Mouse (Mus musculus) MEL (cell line): ENCODE results near the gene Tapt1. TPM values are rescaled to one million over a fixed set of nuclear protein-coding genes. Genes with fewer than 3 reads are reported as not detected.

Source experiments
- DNase-seq: peaks from one replicate; pipeline ENCODE4 v3.0.0; 2011; ENCODE audit warnings: low read depth, low spot score
- H3K27ac ChIP-seq: 2 replicates; pipeline ENCODE4 v1.5.1; 2012; ENCODE audit warnings: low read depth, mild to moderate bottlenecking, control low read depth, low read length, moderate library complexity; ENCODE audit not compliant: control insufficient read depth
- H3K27me3 ChIP-seq, 2 experiments: fragments of 150-350 bp in 1 of 2; sonication (generic) in 1 of 2; 2 replicates each; pipeline ENCODE4 v1.6.1; 2012; ENCODE audit warnings: low read length in 2 of 2, mild to moderate bottlenecking in 2 of 2, improper control_type of control experiment in 1 of 2, moderate library complexity in 1 of 2; ENCODE audit not compliant: insufficient read depth in 2 of 2, control insufficient read depth in 1 of 2
- H3K36me3 ChIP-seq, 2 experiments: 2 replicates each; pipeline ENCODE4 v1.6.1; 2012 to 2014; ENCODE audit warnings: low read length in 2 of 2, improper control_type of control experiment in 1 of 2, inconsistent platforms in 1 of 2, mild to moderate bottlenecking in 1 of 2; ENCODE audit not compliant: insufficient read depth in 2 of 2, control insufficient read depth in 1 of 2
- H3K4me1 ChIP-seq, 2 experiments: fragments of 150-350 bp in 1 of 2; sonication (generic) in 1 of 2; 2 replicates each; pipeline ENCODE4 v1.6.1; 2012; ENCODE audit warnings: low read length in 2 of 2, improper control_type of control experiment in 1 of 2, mild to moderate bottlenecking in 1 of 2; ENCODE audit not compliant: insufficient read depth in 2 of 2, control insufficient read depth in 1 of 2
- H3K4me3 ChIP-seq, 2 experiments: fragments of 150-350 bp in 1 of 2; sonication (generic) in 1 of 2; 2 replicates each; pipeline ENCODE4 v1.5.1; 2012; ENCODE audit warnings: low read depth in 2 of 2, low read length in 2 of 2, mild to moderate bottlenecking in 2 of 2, moderate library complexity in 2 of 2, control low read depth in 1 of 2, improper control_type of control experiment in 1 of 2; ENCODE audit not compliant: control insufficient read depth in 1 of 2, insufficient read depth in 1 of 2
- H3K79me2 ChIP-seq: 2 replicates; pipeline ENCODE4 v1.6.1; 2012; ENCODE audit warnings: mild to moderate bottlenecking, low read length, moderate library complexity; ENCODE audit not compliant: control insufficient read depth, poor library complexity, insufficient read depth
- H3K9ac ChIP-seq: 2 replicates; pipeline ENCODE4 v1.6.1; 2012; ENCODE audit warnings: low read depth, mild to moderate bottlenecking, control low read depth, low read length, moderate library complexity; ENCODE audit not compliant: control insufficient read depth, poor library complexity, severe bottlenecking
- H3K9me3 ChIP-seq: fragments of 150-350 bp; sonication (generic); replicated peaks from 2 replicates; pipeline ENCODE4 v1.6.1; 2012; ENCODE audit warnings: mild to moderate bottlenecking, low read length, improper control_type of control experiment, moderate library complexity; ENCODE audit not compliant: insufficient read depth
- CHD1 ChIP-seq: IDR thresholded peaks from 2 replicates; pipeline ENCODE4 v1.6.1; 2012; ENCODE audit warnings: low read depth, mild to moderate bottlenecking, inconsistent platforms, low read length, improper control_type of control experiment
- CTCF ChIP-seq, 3 experiments: IDR thresholded peaks in 2 of 3; conservative IDR thresholded peaks in 1 of 3; 2 replicates each; pipeline ENCODE4 v1.5.1; 2011 to 2012; ENCODE audit warnings: low read length in 3 of 3, low read depth in 2 of 3, mild to moderate bottlenecking in 2 of 3, improper control_type of control experiment in 1 of 3, inconsistent platforms in 1 of 3, mixed read lengths in 1 of 3, moderate library complexity in 1 of 3; ENCODE audit not compliant: control insufficient read depth in 1 of 3, insufficient read depth in 1 of 3, poor library complexity in 1 of 3, severe bottlenecking in 1 of 3
- E2F4 ChIP-seq: IDR thresholded peaks from 2 replicates; pipeline ENCODE4 v1.6.1; 2011; ENCODE audit warnings: low read depth, low read length, improper control_type of control experiment, borderline replicate concordance
- GABPA ChIP-seq: IDR thresholded peaks from 2 replicates; pipeline ENCODE4 v1.6.1; 2012; ENCODE audit warnings: low read depth, mild to moderate bottlenecking, inconsistent platforms, low read length, improper control_type of control experiment, moderate library complexity
- GATA1 ChIP-seq: IDR thresholded peaks from 2 replicates; pipeline ENCODE4 v1.6.1; 2011; ENCODE audit warnings: low read depth, low read length, improper control_type of control experiment
- HCFC1 ChIP-seq: IDR thresholded peaks from 2 replicates; pipeline ENCODE4 v1.6.1; 2012; ENCODE audit warnings: low read depth, mild to moderate bottlenecking, inconsistent platforms, low read length, improper control_type of control experiment, moderate library complexity
- POLR2A ChIP-seq, 2 experiments: IDR thresholded peaks; 2 replicates each; pipeline ENCODE4 v1.6.1; 2011 to 2012; ENCODE audit warnings: low read length in 2 of 2, mild to moderate bottlenecking in 2 of 2, control low read depth in 1 of 2, improper control_type of control experiment in 1 of 2, low read depth in 1 of 2, moderate library complexity in 1 of 2; ENCODE audit not compliant: control insufficient read depth in 1 of 2, insufficient read depth in 1 of 2, poor library complexity in 1 of 2
- POLR2AphosphoS5 ChIP-seq: IDR thresholded peaks from 2 replicates; pipeline ENCODE4 v1.6.1; 2012; ENCODE audit warnings: low read depth, borderline replicate concordance, mild to moderate bottlenecking, inconsistent platforms, low read length, moderate library complexity, mixed read lengths
- SIN3A ChIP-seq: IDR thresholded peaks from 2 replicates; pipeline ENCODE4 v1.6.1; 2012; ENCODE audit warnings: low read length, improper control_type of control experiment, inconsistent platforms
- TBP ChIP-seq: IDR thresholded peaks from 2 replicates; pipeline ENCODE4 v1.8.0; 2011; ENCODE audit warnings: low read depth, low read length, improper control_type of control experiment
- UBTF ChIP-seq: IDR thresholded peaks from 2 replicates; pipeline ENCODE4 v1.6.1; 2012; ENCODE audit warnings: low read depth, mild to moderate bottlenecking, inconsistent platforms, low read length, improper control_type of control experiment, moderate library complexity, borderline replicate concordance; ENCODE audit not compliant: insufficient read depth
- USF2 ChIP-seq, 2 experiments: IDR thresholded peaks; 2 replicates each; pipeline ENCODE4 v1.6.1; 2011 to 2012; ENCODE audit warnings: improper control_type of control experiment in 2 of 2, low read length in 2 of 2, borderline replicate concordance in 1 of 2, inconsistent platforms in 1 of 2, low read depth in 1 of 2, mild to moderate bottlenecking in 1 of 2; ENCODE audit not compliant: insufficient read depth in 1 of 2
- ZC3H11A ChIP-seq: IDR thresholded peaks from 2 replicates; pipeline ENCODE4 v1.6.1; 2012; ENCODE audit warnings: low read depth, mild to moderate bottlenecking, inconsistent platforms, low read length, improper control_type of control experiment
- ZKSCAN1 ChIP-seq: IDR thresholded peaks from 2 replicates; pipeline ENCODE4 v1.6.1; 2012; ENCODE audit warnings: low read depth, mild to moderate bottlenecking, inconsistent platforms, low read length, improper control_type of control experiment, moderate library complexity
- ZMIZ1 ChIP-seq: IDR thresholded peaks from 2 replicates; pipeline ENCODE4 v1.6.1; 2012; ENCODE audit warnings: low read depth, mild to moderate bottlenecking, inconsistent platforms, low read length, improper control_type of control experiment, moderate library complexity
- polyA plus RNA-seq, 2 experiments: library from polyadenylated mRNA; stranded (reverse) in 1 of 2; unstranded in 1 of 2; fragments of >175 nt in 1 of 2; fragments of >200 nt in 1 of 2; gene quantifications; 2 replicates each; pipeline versions ENCODE4 v1.2.1 to v1.2.4; 2012; ENCODE audit warnings: low replicate concordance in 2 of 2, low read depth in 1 of 2; ENCODE audit not compliant: insufficient read length in 2 of 2, insufficient read depth in 1 of 2, missing spikeins in 1 of 2
- total RNA-seq: library from RNA; depleted of rRNA; stranded (reverse); fragments of 300-350 nt; gene quantifications from 2 replicates; pipeline ENCODE4 v1.2.3, GENCODE M21; 2012

The Tapt1 gene
- total and polyA plus RNA-seq, 3 experiments, result 47.0 to 64.6 TPM; not detected in 1

GRCm38 (mm10) chr5:44228323-44228722 lies 1.9 kb upstream of the Tapt1 start:
- H3K9ac ChIP-seq, result peak overlapping the region; percentile 22; the same call in 1 of the 2 replicates
- H3K4me3 ChIP-seq, result no peak overlapping the region

GRCm38 (mm10) chr5:44227462-44227840 lies 1.0 kb upstream of the Tapt1 start:
- TF ChIP-seq E2F4, result no peak
- TF ChIP-seq SIN3A, result peak; percentile 36; the same call in 1 of the 2 replicates
- no peak for TF ChIP-seq ZC3H11A
- TF ChIP-seq POLR2A (IDR thresholded peaks at IDR 0.05; ENCODE audit: control insufficient read depth in 1 of 2, insufficient read depth in 1 of 2, low read depth in 1 of 2, low read length in 2 of 2, poor library complexity in 1 of 2), result peak in 1 of 2 experiments; percentile 16; a peak in 1 of 4 replicates
- no peak for TF ChIP-seq CTCF (IDR thresholded peaks at IDR 0.05 in 2 of 3, conservative IDR thresholded peaks at IDR 0.05 in 1 of 3; ENCODE audit: control insufficient read depth in 1 of 3, insufficient read depth in 1 of 3, low read depth in 2 of 3, low read length in 3 of 3, poor library complexity in 1 of 3, severe bottlenecking in 1 of 3)
- peak; percentile 41; the same call in 1 of the 2 replicates for TF ChIP-seq CHD1
- Histone ChIP-seq H3K36me3 (peaks cover 3 to 38% of the 10 kb centered on the region in 2 experiments), H3K9me3 (no peaks in the 10 kb centered on the region), H3K27me3 (no peaks in the 10 kb centered on the region), H3K4me1 (peaks cover 23 to 29% of the 10 kb centered on the region in 2 experiments), H3K9ac (peak overlapping the region; percentile 95), H3K4me3 (peak overlapping the region; percentile 71 to 99), H3K27ac (peak overlapping the region; percentile 70), H3K79me2 (peaks cover 51% of the 10 kb centered on the region)
- DNase-seq, result peak; percentile 72

More at GRCm38 (mm10) chr5:44228323-44228722, 1.9 kb upstream of the Tapt1 start:
- no peak for DNase-seq
- H3K27me3 ChIP-seq, result no peaks in the 10 kb centered on the region
- H3K9me3 ChIP-seq, result no peaks in the 10 kb centered on the region
- TF ChIP-seq TBP (no peak), HCFC1 (no peak), USF2 (IDR thresholded peaks at IDR 0.05; ENCODE audit: borderline replicate concordance in 1 of 2, insufficient read depth in 1 of 2, low read depth in 1 of 2, low read length in 2 of 2) (no peak), ZMIZ1 (no peak), UBTF (no peak), CTCF (IDR thresholded peaks at IDR 0.05 in 2 of 3, conservative IDR thresholded peaks at IDR 0.05 in 1 of 3; ENCODE audit: control insufficient read depth in 1 of 3, insufficient read depth in 1 of 3, low read depth in 2 of 3, low read length in 3 of 3, poor library complexity in 1 of 3, severe bottlenecking in 1 of 3) (no peak), ZKSCAN1 (no peak), POLR2AphosphoS5 (no peak), GABPA (no peak), GATA1 (no peak)
- peaks cover 19 to 25% of the 10 kb centered on the region in 2 experiments for H3K4me1 ChIP-seq
- no peak overlapping the region for H3K27ac ChIP-seq
- H3K79me2 ChIP-seq, result peaks cover 45% of the 10 kb centered on the region
- H3K36me3 ChIP-seq, result peaks cover 0 to 31% of the 10 kb centered on the region in 2 experiments; a peak in 3 of 4 replicates
